Mouse (Mus musculus) inflammation-experienced regulatory T-cells, adult 6 months (primary cell): ENCODE results near the gene Actrt3. TPM values are rescaled to one million over a fixed set of nuclear protein-coding genes. Genes with fewer than 3 reads are reported as not detected.
"Not testable (repeated sequence)": the region's sequence is repeated elsewhere in the genome, so short reads cannot be mapped to it uniquely, and the experiment has no call there.

Experiments
- ATAC-seq: one replicate; pipeline ENCODE4 v1.8.0; 2017
- polyA plus RNA-seq, 3 experiments: library from polyadenylated mRNA; unstranded; fragments of 100-300 nt; shearing (Covaris generic); gene quantifications; one replicate each; pipeline ENCODE4 v1.2.1; 2017

Gene Actrt3
- polyA plus RNA-seq, 3 experiments from 2014 or later = 0.23 to 0.58 (median 0.24) TPM

DNA sequence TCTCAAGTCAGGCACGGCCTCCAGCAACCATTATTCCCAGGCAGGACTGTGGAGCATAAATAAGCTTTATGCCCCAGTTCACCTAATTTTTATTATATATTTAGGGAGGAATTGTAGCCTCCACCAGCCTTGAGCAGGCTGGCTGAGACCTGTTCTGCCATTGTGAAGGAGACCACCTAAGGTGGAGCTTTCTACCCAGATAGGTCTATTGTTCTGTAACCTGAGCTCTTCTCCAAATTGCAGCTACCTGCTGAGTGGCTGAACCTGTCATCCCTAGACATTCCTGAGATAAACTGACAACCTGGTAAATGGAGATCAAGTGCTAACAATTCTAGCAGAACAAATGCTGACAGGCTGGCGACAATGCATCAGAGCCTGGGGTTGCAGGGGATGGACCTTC lies 33.4 kb downstream of the Actrt3 start:
- ATAC-seq = not testable (repeated sequence)

DNA sequence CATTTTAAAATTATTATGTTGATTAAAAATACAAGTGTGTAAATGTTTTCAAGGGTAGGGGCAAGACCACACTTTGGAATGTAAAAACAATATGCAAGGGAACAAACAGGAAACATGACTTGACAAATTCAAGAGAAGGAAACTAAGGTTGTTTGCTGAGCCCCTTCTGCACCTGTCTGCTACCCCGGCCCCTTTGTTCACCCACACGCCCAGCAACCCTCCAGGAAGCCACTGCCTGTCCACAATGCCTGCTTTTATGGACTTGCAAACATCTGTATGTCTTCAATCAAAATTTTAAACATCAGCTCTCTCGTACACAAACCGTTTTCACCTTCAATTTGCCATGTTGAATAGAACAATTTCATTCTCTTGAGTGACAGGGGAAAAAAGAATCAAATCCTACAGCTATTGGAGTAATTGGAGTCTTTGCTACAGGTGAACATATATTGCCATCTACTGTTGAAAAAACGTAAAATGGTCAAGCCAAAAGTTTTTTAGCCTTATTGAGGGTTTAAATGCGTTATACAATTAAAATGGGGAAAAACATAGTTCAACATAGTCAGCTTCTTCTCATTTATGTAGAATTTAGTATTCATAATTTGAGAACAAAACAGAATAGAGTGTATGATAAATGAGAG lies 38.9 kb downstream of the Actrt3 start:
- ATAC-seq = no peak

- ATAC-seq = no peak
Observed at GRCm38 (mm10) chr3:30553741-30554140, 46.0 kb downstream of the Actrt3 start.

DNA sequence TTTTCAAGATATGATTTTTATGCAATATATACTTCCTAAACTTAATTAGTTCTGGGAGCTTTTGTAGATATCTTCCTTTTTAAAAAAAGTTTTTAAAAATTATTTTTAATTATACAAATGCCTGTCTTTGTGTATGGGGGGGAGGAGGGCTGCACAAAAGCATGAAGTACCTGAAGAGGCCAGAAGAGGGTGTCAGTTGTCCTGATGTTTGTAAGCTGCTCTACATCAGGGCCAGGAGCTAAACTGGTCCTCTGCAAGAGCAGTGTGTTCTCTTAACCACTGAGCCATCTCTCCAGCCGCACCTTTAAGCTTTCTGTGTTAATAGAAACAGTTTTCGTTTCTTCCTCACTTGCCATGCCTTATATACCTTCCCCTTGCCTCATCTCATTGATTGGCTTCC lies 49.5 kb downstream of the Actrt3 start:
- ATAC-seq = no peak

GRCm38 (mm10) chr3:30548928-30549327 lies 50.8 kb downstream of the Actrt3 start:
- no peak for ATAC-seq

GRCm38 (mm10) chr3:30547908-30548307 lies 51.8 kb downstream of the Actrt3 start, which contains the start of gene Mecom:
Gene Mecom, minus strand, starts transcription at chr3:30548008.
- ATAC-seq = no peak

Other genes with a start within 250 kb of the Actrt3 start
- not detected for gene Mecom, start 51.9 kb downstream of the Actrt3 start, polyA plus RNA-seq
- gene Mynn, start 2.1 kb upstream of the Actrt3 start, polyA plus RNA-seq = 10 to 100 TPM; 34.9 to 43.8 (median 36.9) TPM
- not detected for gene Lrriq4, start 44.6 kb upstream of the Actrt3 start, polyA plus RNA-seq
- gene Lrrc34, start 47.9 kb upstream of the Actrt3 start, polyA plus RNA-seq = under 1 TPM in 2 of 3 experiments, not detected in 1; 0.42 to 0.44 TPM
- under 1 TPM in 1 of 3 experiments, not detected in 2; 0.09 TPM for gene Lrrc31, start 99.9 kb upstream of the Actrt3 start, polyA plus RNA-seq
- gene Samd7, start 146.4 kb upstream of the Actrt3 start, polyA plus RNA-seq = not detected
- 100 to 1,000 TPM in 1 of 3 experiments, 10 to 100 TPM in 2; 62.0 to 106 (median 82.2) TPM for gene Sec62, start 192.9 kb upstream of the Actrt3 start, polyA plus RNA-seq